Mouse (Mus musculus): ENCODE results near the gene Hfe2. TPM values are rescaled to one million over a fixed set of nuclear protein-coding genes. Genes with fewer than 3 reads are reported as not detected.
"Not testable (repeated sequence)": the region's sequence is repeated elsewhere in the genome, so short reads cannot be mapped to it uniquely, and the experiment has no call there.

The Hfe2 gene
- 1.2 and 1.4 TPM in 2 replicates for polyA plus RNA-seq (2015; fragmentation: Nextera tagmentation; extraction: Ambion mirVana)

- Histone ChIP-seq H3K27ac (no peak within 1 kb of the TSS), H3K9ac (no peak within 1 kb of the TSS), H3K27me3 (replicated peaks) (peaks cover 30% of the 10 kb centered on the region), H3K4me1 (peaks cover 12% of the 10 kb centered on the region), H3K36me3 (replicated peaks) (no peaks in the 10 kb centered on the region), H3K9me3 (no peaks in the 10 kb centered on the region), H3K4me2 (no peak within 1 kb of the TSS), H3K4me3 (no peak within 1 kb of the TSS)
- WGBS = 84% methylated on average over 4 of the region's 4 CpGs
- no peak for ATAC-seq (replicated peaks)
These were observed at the start of gene Hfe2 for GRCm38 (mm10) chr3:96524914-96525313. Gene Hfe2, plus strand, starts transcription at chr3:96525172.

GRCm38 (mm10) chr3:96477084-96477483 lies 47.9 kb upstream of the Hfe2 start:
- Histone ChIP-seq H3K4me3 (no peak overlapping the region), H3K9me3 (no peaks in the 10 kb centered on the region), H3K9ac (no peak overlapping the region), H3K4me1 (peaks cover 7% of the 10 kb centered on the region), H3K27me3 (replicated peaks) (peaks cover 59% of the 10 kb centered on the region), H3K27ac (no peak overlapping the region), H3K36me3 (replicated peaks) (no peaks in the 10 kb centered on the region), H3K4me2 (no peak overlapping the region)
- 57% methylated on average over 3 of the region's 3 CpGs for WGBS
- ATAC-seq (replicated peaks) = no peak

GRCm38 (mm10) chr3:96477558-96477957 lies 47.4 kb upstream of the Hfe2 start:
- Histone ChIP-seq H3K36me3 (replicated peaks) (no peaks in the 10 kb centered on the region), H3K9me3 (no peaks in the 10 kb centered on the region), H3K27me3 (replicated peaks) (peaks cover 56% of the 10 kb centered on the region), H3K4me3 (no peak overlapping the region), H3K4me1 (peaks cover 7% of the 10 kb centered on the region), H3K4me2 (no peak overlapping the region), H3K27ac (no peak overlapping the region), H3K9ac (no peak overlapping the region)
- no peak for ATAC-seq (replicated peaks)
- WGBS = 74% methylated on average over 6 of the region's 6 CpGs

- H3K36me3 ChIP-seq (replicated peaks) = no peaks in the 10 kb centered on the region
- H3K4me2 ChIP-seq = no peak overlapping the region
- H3K9me3 ChIP-seq = no peaks in the 10 kb centered on the region
- no peak overlapping the region for H3K4me3 ChIP-seq
- no peak overlapping the region for H3K9ac ChIP-seq
- peaks cover 48% of the 10 kb centered on the region for H3K27me3 ChIP-seq (replicated peaks)
- 27% methylated on average over 3 of the region's 3 CpGs for WGBS
- H3K4me1 ChIP-seq = peaks cover 7% of the 10 kb centered on the region
- ATAC-seq (replicated peaks) = no peak
- H3K27ac ChIP-seq = no peak overlapping the region
These were observed 45.7 kb upstream of the Hfe2 start for GRCm38 (mm10) chr3:96479249-96479648.

- no peak overlapping the region for H3K4me3 ChIP-seq
- H3K27me3 ChIP-seq (replicated peaks) = peaks cover 43% of the 10 kb centered on the region
These were observed 44.2 kb upstream of the Hfe2 start for GRCm38 (mm10) chr3:96480684-96481270.

GRCm38 (mm10) chr3:96481856-96482255 lies 43.1 kb upstream of the Hfe2 start:
- WGBS = 88% methylated on average over 3 of the region's 3 CpGs
- H3K27ac ChIP-seq = no peak overlapping the region
- H3K9ac ChIP-seq = no peak overlapping the region
- H3K36me3 ChIP-seq (replicated peaks) = no peaks in the 10 kb centered on the region
- no peak overlapping the region for H3K4me2 ChIP-seq
- H3K27me3 ChIP-seq (replicated peaks) = peaks cover 35% of the 10 kb centered on the region
- H3K9me3 ChIP-seq = no peaks in the 10 kb centered on the region
- ATAC-seq (replicated peaks) = no peak
- no peaks in the 10 kb centered on the region for H3K4me1 ChIP-seq
- H3K4me3 ChIP-seq = no peak overlapping the region

More at GRCm38 (mm10) chr3:96480684-96481270, 44.2 kb upstream of the Hfe2 start:
- 89% methylated on average over 4 of the region's 4 CpGs for WGBS
- ATAC-seq (replicated peaks) = no peak
- H3K36me3 ChIP-seq (replicated peaks) = no peaks in the 10 kb centered on the region
- H3K9me3 ChIP-seq = no peaks in the 10 kb centered on the region
- H3K4me2 ChIP-seq = no peak overlapping the region
- no peak overlapping the region for H3K9ac ChIP-seq
- H3K4me1 ChIP-seq = no peaks in the 10 kb centered on the region
- H3K27ac ChIP-seq = no peak overlapping the region

- no peaks in the 10 kb centered on the region for H3K9me3 ChIP-seq
- no peak overlapping the region for H3K27ac ChIP-seq
- peaks cover 5% of the 10 kb centered on the region for H3K4me1 ChIP-seq
- H3K36me3 ChIP-seq (replicated peaks) = no peaks in the 10 kb centered on the region
- no peak overlapping the region for H3K4me2 ChIP-seq
- peaks cover 29% of the 10 kb centered on the region for H3K27me3 ChIP-seq (replicated peaks)
- no peak overlapping the region for H3K9ac ChIP-seq
- WGBS = 90% methylated on average over 13 of the region's 13 CpGs
- no peak overlapping the region for H3K4me3 ChIP-seq
- ATAC-seq (replicated peaks) = no peak
These were observed 42.5 kb upstream of the Hfe2 start for GRCm38 (mm10) chr3:96482451-96482850.

- not testable (repeated sequence) for H3K9ac ChIP-seq; H3K4me1 ChIP-seq; H3K4me2 ChIP-seq; H3K9me3 ChIP-seq; ATAC-seq (replicated peaks); H3K4me3 ChIP-seq; H3K36me3 ChIP-seq (replicated peaks); H3K27ac ChIP-seq
- H3K27me3 ChIP-seq (replicated peaks) = peaks cover 24% of the 10 kb centered on the region
- 53% methylated on average over 7 of the region's 7 CpGs for WGBS
These were observed 41.9 kb upstream of the Hfe2 start for GRCm38 (mm10) chr3:96483044-96483443.

GRCm38 (mm10) chr3:96483946-96484345 lies 41.0 kb upstream of the Hfe2 start:
- peaks cover 7% of the 10 kb centered on the region for H3K4me1 ChIP-seq
- no peak for ATAC-seq (replicated peaks)
- no peaks in the 10 kb centered on the region for H3K9me3 ChIP-seq
- no peaks in the 10 kb centered on the region for H3K36me3 ChIP-seq (replicated peaks)
- no peak overlapping the region for H3K4me2 ChIP-seq
- WGBS = 95% methylated on average over 2 of the region's 2 CpGs
- no peak overlapping the region for H3K4me3 ChIP-seq
- no peak overlapping the region for H3K9ac ChIP-seq
- H3K27me3 ChIP-seq (replicated peaks) = peaks cover 20% of the 10 kb centered on the region; the same call in 1 of the 2 replicates
- H3K27ac ChIP-seq = no peak overlapping the region

GRCm38 (mm10) chr3:96484921-96485320 lies 40.1 kb upstream of the Hfe2 start:
- 72% methylated on average over 4 of the region's 4 CpGs for WGBS
- no peak overlapping the region for H3K9ac ChIP-seq
- peaks cover 7% of the 10 kb centered on the region for H3K4me1 ChIP-seq
- H3K9me3 ChIP-seq = no peaks in the 10 kb centered on the region
- H3K4me3 ChIP-seq = no peak overlapping the region
- no peak overlapping the region for H3K4me2 ChIP-seq
- peaks cover 20% of the 10 kb centered on the region; the same call in 1 of the 2 replicates for H3K27me3 ChIP-seq (replicated peaks)
- ATAC-seq (replicated peaks) = no peak
- no peak overlapping the region for H3K27ac ChIP-seq
- no peaks in the 10 kb centered on the region for H3K36me3 ChIP-seq (replicated peaks)

GRCm38 (mm10) chr3:96485361-96485760 lies 39.6 kb upstream of the Hfe2 start:
- no peaks in the 10 kb centered on the region for H3K9me3 ChIP-seq
- no peak overlapping the region for H3K4me3 ChIP-seq
- no peak overlapping the region for H3K9ac ChIP-seq
- peaks cover 7% of the 10 kb centered on the region for H3K4me1 ChIP-seq
- WGBS = 85% methylated on average over 2 of the region's 2 CpGs
- H3K27ac ChIP-seq = no peak overlapping the region
- no peak for ATAC-seq (replicated peaks)
- H3K4me2 ChIP-seq = no peak overlapping the region
- H3K36me3 ChIP-seq (replicated peaks) = no peaks in the 10 kb centered on the region
- H3K27me3 ChIP-seq (replicated peaks) = peaks cover 20% of the 10 kb centered on the region; the same call in 1 of the 2 replicates

GRCm38 (mm10) chr3:96486064-96486827 lies 38.7 kb upstream of the Hfe2 start:
- WGBS = 0% methylated on average over 4 of the region's 34 CpGs
- H3K9ac ChIP-seq; H3K27ac ChIP-seq; H3K4me2 ChIP-seq; H3K4me1 ChIP-seq; H3K9me3 ChIP-seq; H3K4me3 ChIP-seq; H3K36me3 ChIP-seq (replicated peaks): not testable (repeated sequence)
- peak; percentile 46 for ATAC-seq (replicated peaks)
- H3K27me3 ChIP-seq (replicated peaks) = peaks cover 20% of the 10 kb centered on the region; the same call in 1 of the 2 replicates
